Mouse (Mus musculus) olfactory bulb, adult 2 months (tissue): ENCODE measurements around the gene Syne3.

Experiments used
- CTCF ChIP-seq: fragments of 200-500 bp; IDR thresholded peaks from 2 replicates; pipeline ENCODE4 v1.5.1; 2012; ENCODE audit warnings: low read depth, mild to moderate bottlenecking, low read length, moderate library complexity; ENCODE audit not compliant: insufficient read depth
- POLR2A ChIP-seq: fragments of 200-500 bp; IDR thresholded peaks from 2 replicates; pipeline ENCODE4 v1.6.1; 2012; ENCODE audit warnings: mild to moderate bottlenecking, low read depth, low read length, moderate library complexity; ENCODE audit not compliant: insufficient read depth

DNA sequence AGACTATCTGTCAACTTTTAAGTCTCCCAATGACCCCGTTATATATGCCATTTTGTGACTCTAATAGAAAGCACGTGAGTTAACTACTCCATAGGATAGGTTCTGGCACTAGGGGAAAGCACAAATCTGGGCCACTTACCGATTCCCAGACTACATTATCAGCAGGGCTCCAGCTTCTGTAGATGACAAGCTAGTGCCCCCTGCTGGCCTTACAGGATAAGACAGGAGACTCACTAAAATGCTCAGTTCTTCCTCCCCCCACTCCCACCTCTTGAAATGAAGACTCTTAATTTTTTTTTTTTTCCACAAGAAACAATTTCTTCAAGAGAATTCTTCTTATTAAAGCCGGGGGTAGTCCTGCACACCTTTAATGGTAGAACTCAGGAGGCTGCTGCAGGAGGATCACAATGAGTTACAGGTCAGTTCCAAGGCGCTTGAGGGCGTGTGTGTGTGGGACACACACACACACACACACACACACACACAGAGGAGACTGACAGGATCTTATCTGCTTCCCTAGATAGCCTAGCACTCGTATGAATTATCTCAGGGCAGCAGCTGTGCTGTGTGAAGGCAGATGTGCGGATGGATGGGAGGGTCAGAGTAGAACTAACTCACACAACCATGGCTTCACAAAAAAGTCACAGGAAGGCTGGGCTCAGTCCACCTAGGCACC, 15.8 kb upstream of the Syne3 start:
- TF ChIP-seq POLR2A (no peak), CTCF (no peak)
